Mouse (Mus musculus) heart, adult 2 months (tissue): ENCODE measurements at regions not wholly inside any gene's neighbourhood (a gene's known extent, or its start where the extent isn't known, plus 50 kb on each side); places are given as distances from the start of the nearest gene placed in this dataset.
A peak's percentile ranks its signal among the peaks of the same experiment; 100 is the strongest.

Experiments
- DNase-seq, 2 experiments: peaks; one replicate each; pipeline ENCODE4 v3.0.0; 2021
- H3K27ac ChIP-seq: fragments of 200-600 bp; 2 replicates; pipeline ENCODE4 v1.8.1; 2022
- H3K27me3 ChIP-seq: fragments of 200-500 bp; 2 replicates; pipeline ENCODE4 v1.6.1; 2012; ENCODE audit warnings: mild to moderate bottlenecking, low read length, inconsistent platforms, mixed read lengths; ENCODE audit not compliant: control insufficient read depth, insufficient read depth
- H3K36me3 ChIP-seq: fragments of 200-500 bp; 2 replicates; pipeline ENCODE4 v1.6.1; 2012; ENCODE audit warnings: low read length, inconsistent platforms; ENCODE audit not compliant: control insufficient read depth, insufficient read depth
- H3K4me1 ChIP-seq: fragments of 200-500 bp; 2 replicates; pipeline ENCODE4 v1.6.1; 2011; ENCODE audit warnings: low read length; ENCODE audit not compliant: control insufficient read depth, insufficient read depth
- H3K4me3 ChIP-seq: fragments of 200-600 bp; 2 replicates; pipeline ENCODE4 v1.8.1; 2022
- H3K79me2 ChIP-seq: fragments of 200-500 bp; replicated peaks from 2 replicates; pipeline ENCODE4 v1.6.1; 2012; ENCODE audit warnings: mild to moderate bottlenecking, inconsistent platforms, low read length, moderate library complexity, mixed read lengths; ENCODE audit not compliant: control insufficient read depth, insufficient read depth
- H3K9ac ChIP-seq: fragments of 200-500 bp; 2 replicates; pipeline ENCODE4 v1.6.1; 2012; ENCODE audit warnings: low read depth, mild to moderate bottlenecking, control low read depth, inconsistent platforms, low read length, mixed read lengths
- CTCF ChIP-seq: fragments of 200-600 bp; IDR thresholded peaks from 2 replicates; pipeline ENCODE4 v1.8.1; 2022; ENCODE audit warnings: antibody characterized with exemption, mild to moderate bottlenecking, moderate library complexity
- EP300 ChIP-seq: fragments of 200-500 bp; IDR thresholded peaks from 2 replicates; pipeline ENCODE4 v1.6.1; 2011; ENCODE audit warnings: low read depth, low read length, control low read depth; ENCODE audit not compliant: insufficient read depth
- POLR2A ChIP-seq: fragments of 200-500 bp; IDR thresholded peaks from 2 replicates; pipeline ENCODE4 v1.6.1; 2011; ENCODE audit warnings: mild to moderate bottlenecking, low read depth, low read length, control low read depth; ENCODE audit not compliant: insufficient read depth
- WGBS: fragments of 180-500 bp; shearing (Covaris S2); methylation state at CpG from one replicate; pipeline ENCODE4 v1.1.7; 2018; 5-methylcytosine and 5-hydroxymethylcytosine counted together
- intact Hi-C: fragments of 180-260 bp; cut with DNase I; formaldehyde crosslinking; loops from one replicate; pipeline ENCODE4 v1.15.1; 2025

GRCm38 (mm10) chr12:106872966-106873730, 615.3 kb upstream of the 3110018I06Rik start:
- TF ChIP-seq EP300 = no peak
- no peak for TF ChIP-seq CTCF
- TF ChIP-seq POLR2A = no peak

GRCm38 (mm10) chr12:106890319-106890718, 598.1 kb upstream of the 3110018I06Rik start:
- Histone ChIP-seq H3K4me1 (no peaks in the 10 kb centered on the region), H3K79me2 (no peaks in the 10 kb centered on the region), H3K27me3 (no peaks in the 10 kb centered on the region), H3K4me3 (no peak overlapping the region), H3K9ac (no peak overlapping the region), H3K27ac (no peak overlapping the region), H3K36me3 (no peaks in the 10 kb centered on the region)
- DNase-seq = no peak
- WGBS = 72% methylated on average over 6 of the region's 6 CpGs
- TF ChIP-seq EP300 = no peak
- no peak for TF ChIP-seq CTCF
- TF ChIP-seq POLR2A = no peak
- intact Hi-C loops = no loop called here

More at GRCm38 (mm10) chr12:106872966-106873730, 615.3 kb upstream of the 3110018I06Rik start:
- 85% methylated on average over 11 of the region's 11 CpGs for WGBS
- Histone ChIP-seq H3K79me2 (no peaks in the 10 kb centered on the region), H3K4me1 (no peaks in the 10 kb centered on the region), H3K27me3 (no peaks in the 10 kb centered on the region), H3K4me3 (no peak overlapping the region), H3K36me3 (no peaks in the 10 kb centered on the region), H3K9ac (no peak overlapping the region), H3K27ac (no peak overlapping the region)
- DNase-seq = no peak
- intact Hi-C loops = no loop called here

GRCm38 (mm10) chr12:106894061-106894460, 594.4 kb upstream of the 3110018I06Rik start:
- Histone ChIP-seq H3K4me1 (no peaks in the 10 kb centered on the region), H3K4me3 (no peak overlapping the region), H3K79me2 (no peaks in the 10 kb centered on the region), H3K27me3 (no peaks in the 10 kb centered on the region), H3K27ac (no peak overlapping the region), H3K9ac (no peak overlapping the region), H3K36me3 (no peaks in the 10 kb centered on the region)
- intact Hi-C loops = no loop called here
- no peak for DNase-seq
- WGBS = 30% methylated on average over 1 of the region's 1 CpGs
- TF ChIP-seq POLR2A (no peak), EP300 (no peak), CTCF (no peak)

- H3K4me3 ChIP-seq = no peak overlapping the region
- TF ChIP-seq EP300 (no peak), CTCF (no peak), POLR2A (no peak)
- no peak overlapping the region for H3K27ac ChIP-seq
- H3K27me3 ChIP-seq = no peaks in the 10 kb centered on the region
- 46% methylated on average over 5 of the region's 5 CpGs for WGBS
- H3K36me3 ChIP-seq = no peaks in the 10 kb centered on the region
- DNase-seq = peak in 1 of 2 experiments; percentile 20
- H3K79me2 ChIP-seq = no peaks in the 10 kb centered on the region
- no peak overlapping the region for H3K9ac ChIP-seq
- intact Hi-C loops = no loop called here
- H3K4me1 ChIP-seq = no peaks in the 10 kb centered on the region
Observed at GRCm38 (mm10) chr12:106904202-106904601, 584.2 kb upstream of the 3110018I06Rik start.

GRCm38 (mm10) chr12:106912782-106913181, 575.6 kb upstream of the 3110018I06Rik start:
- Histone ChIP-seq H3K4me1 (no peaks in the 10 kb centered on the region), H3K9ac (no peak overlapping the region), H3K79me2 (no peaks in the 10 kb centered on the region), H3K27ac (no peak overlapping the region), H3K27me3 (no peaks in the 10 kb centered on the region), H3K4me3 (no peak overlapping the region), H3K36me3 (no peaks in the 10 kb centered on the region)
- TF ChIP-seq EP300 = no peak
- TF ChIP-seq POLR2A = no peak
- TF ChIP-seq CTCF = no peak
- WGBS = 45% methylated on average over 3 of the region's 3 CpGs
- DNase-seq = no peak
- intact Hi-C loops = no loop called here

GRCm38 (mm10) chr12:106922571-106922991, 565.9 kb upstream of the 3110018I06Rik start:
- Histone ChIP-seq H3K4me1 (no peaks in the 10 kb centered on the region), H3K27ac (no peak overlapping the region), H3K4me3 (no peak overlapping the region), H3K9ac (no peak overlapping the region), H3K36me3 (no peaks in the 10 kb centered on the region), H3K27me3 (no peaks in the 10 kb centered on the region), H3K79me2 (no peaks in the 10 kb centered on the region)
- TF ChIP-seq POLR2A (no peak), EP300 (no peak), CTCF (no peak)
- no peak for DNase-seq
- WGBS = 67% methylated on average over 12 of the region's 12 CpGs
- intact Hi-C loops = no loop called here
